17 mouse cellular contexts compared by ENCODE assay signal in genomic region chr17:52316976-52317375, GRCm38 (mm10).
"Had no signal": no experiment of that assay in that cellular context is flagged by ENCODE, and none has a peak within 500 bp of the region (broad histone marks: within the 10 kb centered on the region; RNA-seq: fewer than 3 reads in every experiment).

No protein-coding gene starts in this region.

- ATAC-seq: midbrain, embryonic 16.5 days had no signal

- DNase-seq: lung, adult 18-20 months; lung, embryonic 14.5 days; lung, postnatal 10 days; lung, postnatal 4 days; midbrain, embryonic 14.5 days; retina, postnatal 1 day; right cerebral cortex, adult 18-20 months; right cerebral cortex, postnatal 25 days; right cerebral cortex, postnatal 4 days; spleen, adult 18-20 months had no signal

- H3K27ac ChIP-seq: liver, embryonic 14.5 days; midbrain, embryonic 10.5 days; midbrain, embryonic 12.5 days; neural tube, embryonic 13.5 days; neural tube, embryonic 15.5 days had no signal

- H3K36me3 ChIP-seq: midbrain, embryonic 10.5 days; midbrain, embryonic 12.5 days; neural tube, embryonic 13.5 days; neural tube, embryonic 15.5 days had no signal

- H3K4me3 ChIP-seq: midbrain, embryonic 10.5 days; midbrain, embryonic 12.5 days; myocyte; neural tube, embryonic 13.5 days; neural tube, embryonic 15.5 days had no signal

- H3K4me2 ChIP-seq: lung, embryonic 14.5 days; midbrain, embryonic 12.5 days; neural tube, embryonic 13.5 days; neural tube, embryonic 15.5 days had no signal

- H3K27me3 ChIP-seq: midbrain, embryonic 12.5 days; neural tube, embryonic 13.5 days; neural tube, embryonic 15.5 days had no signal

- H3K9ac ChIP-seq: liver, embryonic 14.5 days; lung, embryonic 14.5 days; midbrain, embryonic 12.5 days; neural tube, embryonic 13.5 days; neural tube, embryonic 15.5 days had no signal

- H3K4me1 ChIP-seq: midbrain, embryonic 10.5 days; midbrain, embryonic 12.5 days; neural tube, embryonic 13.5 days; neural tube, embryonic 15.5 days had no signal

- H3K9me3 ChIP-seq: midbrain, embryonic 10.5 days; midbrain, embryonic 12.5 days; neural tube, embryonic 13.5 days; neural tube, embryonic 15.5 days had no signal
